Mouse (Mus musculus) brain, embryonic 18.5 days (tissue): ENCODE results near the gene Afg1l.

Experiments used
- DNase-seq: peaks from one replicate; pipeline ENCODE4 v3.0.0-alpha.2; 2012; ENCODE audit warnings: low read depth, low spot score

The Afg1l gene

DNA sequence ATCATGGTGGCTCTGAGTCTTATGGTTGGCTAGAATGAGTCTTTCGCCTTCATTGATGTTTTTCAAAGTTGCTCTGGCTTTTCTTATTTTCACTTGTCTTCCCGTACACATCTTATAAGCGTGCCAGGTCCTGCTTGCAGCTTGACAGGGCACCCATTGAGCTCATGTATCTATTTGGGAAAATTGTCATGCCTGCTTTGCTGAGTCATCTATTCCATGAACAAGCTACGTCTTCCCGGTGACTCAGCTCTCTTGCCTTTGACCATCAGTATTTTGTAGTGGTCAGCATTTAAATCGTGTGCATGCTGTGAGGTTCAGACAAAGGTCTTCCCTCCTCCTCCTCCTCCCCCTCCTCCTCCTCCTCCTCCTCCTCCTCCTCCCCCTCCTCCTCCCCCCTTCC, 178.9 kb downstream of the Afg1l start:
- no peak for DNase-seq

DNA sequence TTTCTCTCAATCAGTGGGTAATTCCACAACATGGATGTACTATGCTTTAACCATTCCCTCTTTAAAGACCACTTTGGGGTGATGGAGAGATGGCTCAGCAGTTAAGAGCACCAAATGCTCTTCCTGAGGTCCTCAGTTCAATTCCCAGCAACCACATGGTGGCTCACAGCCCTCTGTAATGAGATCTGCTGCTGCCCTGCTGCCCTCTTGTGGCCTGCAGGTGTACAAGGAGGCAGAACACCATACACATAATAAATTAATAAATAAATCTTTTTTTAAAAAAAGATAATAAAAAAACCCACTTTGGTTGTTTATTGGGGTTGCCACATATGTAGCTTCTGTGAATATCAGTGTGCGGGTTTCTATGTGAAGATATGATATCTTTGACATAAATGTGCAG, 180.4 kb downstream of the Afg1l start:
- no peak for DNase-seq

DNA sequence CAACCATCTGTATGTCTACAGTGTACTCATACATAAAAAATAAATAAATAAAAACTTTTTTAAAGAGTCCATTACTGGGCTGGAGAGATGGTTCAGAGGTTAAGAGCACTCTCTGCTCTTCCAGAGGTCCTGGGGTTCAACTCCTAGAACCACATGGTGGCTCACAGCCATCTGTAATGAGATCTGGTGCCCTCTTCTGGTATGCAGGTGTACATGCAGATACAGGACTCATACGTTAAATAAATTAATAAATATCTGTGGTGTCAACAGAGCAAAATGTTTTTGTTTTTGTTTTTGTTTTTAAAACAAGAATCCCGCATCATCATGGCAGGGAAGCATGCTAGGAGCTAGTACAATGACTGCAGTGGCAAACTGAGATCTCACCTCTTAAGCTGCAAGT, 181.3 kb downstream of the Afg1l start:
- DNase-seq, result no peak

GRCm38 (mm10) chr10:42296559-42296958, 181.8 kb downstream of the Afg1l start:
- DNase-seq, result no peak

- peak; percentile 69 for DNase-seq
These were observed 183.3 kb downstream of the Afg1l start for GRCm38 (mm10) chr10:42295028-42295427.

GRCm38 (mm10) chr10:42294392-42294791, 184.0 kb downstream of the Afg1l start:
- no peak for DNase-seq

- no peak for DNase-seq
These were observed 184.5 kb downstream of the Afg1l start for GRCm38 (mm10) chr10:42293877-42294276.

DNA sequence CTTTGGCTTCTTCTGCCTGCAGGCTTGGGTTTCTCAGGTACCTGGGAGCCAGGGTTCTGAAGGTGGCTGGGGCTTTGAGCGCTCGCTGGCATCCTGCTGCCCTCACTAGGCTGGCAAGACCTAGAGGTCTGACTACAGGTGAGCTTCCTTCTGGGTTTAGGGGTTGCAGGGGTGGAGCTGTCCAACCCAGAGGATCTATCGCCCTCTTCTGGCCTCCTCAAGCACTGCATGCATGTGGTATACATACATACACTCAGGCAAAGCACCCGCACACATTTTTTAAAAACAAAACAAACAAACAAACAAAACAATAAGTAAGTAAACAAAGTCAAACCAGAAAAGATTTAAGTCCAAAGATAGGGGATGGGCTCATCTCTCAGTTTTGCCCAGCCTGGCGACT, 187.0 kb downstream of the Afg1l start:
- no peak for DNase-seq

- no peak for DNase-seq
These were observed 190.7 kb downstream of the Afg1l start for GRCm38 (mm10) chr10:42287666-42288065.

- no peak for DNase-seq
These were observed 200.0 kb downstream of the Afg1l start for GRCm38 (mm10) chr10:42278307-42278850.

GRCm38 (mm10) chr10:42277476-42278306, 200.7 kb downstream of the Afg1l start:
- peak; percentile 99 for DNase-seq

DNA sequence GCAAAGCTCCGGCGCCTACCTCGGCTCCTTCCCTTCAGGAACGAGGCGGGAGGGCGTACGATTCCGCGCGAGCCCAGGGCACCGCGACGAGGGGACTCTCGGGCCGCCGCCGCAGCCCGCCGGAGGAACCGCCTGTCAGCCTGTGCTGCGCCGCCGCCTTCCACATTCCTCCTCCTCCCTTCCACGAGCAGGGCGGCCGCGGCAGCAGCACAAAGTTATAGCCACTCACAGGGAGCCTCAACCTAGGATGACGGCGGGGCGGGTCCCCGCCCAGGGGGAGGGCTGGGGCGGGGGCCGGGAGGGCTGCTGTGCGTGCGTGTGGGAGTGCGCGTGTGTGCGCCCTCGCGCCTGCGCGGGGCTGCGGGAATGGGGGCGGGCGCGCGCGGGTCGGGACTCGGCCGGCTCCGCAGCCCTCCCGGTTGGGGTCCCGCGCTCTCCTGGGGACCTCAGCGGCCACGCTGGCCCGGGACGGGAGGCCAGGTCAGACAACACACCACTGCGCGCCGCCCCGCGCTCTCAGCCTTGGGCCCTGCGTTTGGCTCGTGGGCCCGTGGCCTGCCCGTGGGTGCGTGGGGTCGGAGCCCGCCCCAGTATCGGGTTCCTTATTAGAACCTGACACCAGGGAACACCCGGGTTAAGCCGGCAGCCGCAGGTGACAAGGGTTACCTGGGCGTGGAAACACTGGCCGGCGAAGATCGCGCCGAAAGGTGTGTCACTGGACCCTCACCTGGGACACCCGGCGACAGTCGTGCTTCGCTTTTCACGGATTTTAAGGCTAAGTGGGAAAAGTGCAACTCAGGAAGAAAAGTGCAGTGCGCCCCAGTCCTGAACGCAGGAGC, 201.6 kb downstream of the Afg1l start, which contains the start of gene Foxo3:
Gene Foxo3, minus strand, starts transcription at position 249 of the 839 bp plus-strand sequence.
- DNase-seq, result peak; percentile 86

GRCm38 (mm10) chr10:42275871-42276501, 202.4 kb downstream of the Afg1l start:
- no peak for DNase-seq

DNA sequence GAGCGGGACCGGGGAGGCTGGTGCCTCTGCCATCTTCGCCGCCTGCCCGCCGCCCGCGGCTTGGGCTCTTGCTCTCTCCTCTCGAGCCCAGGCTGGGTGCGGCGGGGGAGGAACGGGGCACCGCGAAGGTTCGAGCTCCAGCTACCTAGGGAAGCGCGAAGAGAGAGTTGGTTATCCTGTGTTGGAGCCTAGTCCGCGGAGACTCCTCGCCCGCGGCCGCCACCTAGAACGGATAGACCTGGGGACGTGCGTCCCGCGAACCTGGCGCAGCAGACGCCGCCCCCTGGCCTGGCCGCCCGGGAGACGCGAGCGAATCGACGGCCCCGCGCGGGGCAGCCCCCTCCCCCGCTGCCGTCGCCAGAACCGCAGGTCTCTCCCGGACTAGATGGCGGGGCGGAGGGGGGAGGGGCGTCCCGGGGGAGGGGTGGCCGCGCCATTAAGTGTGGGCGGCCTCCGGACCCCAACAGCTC, 202.9 kb downstream of the Afg1l start:
- no peak for DNase-seq

DNA sequence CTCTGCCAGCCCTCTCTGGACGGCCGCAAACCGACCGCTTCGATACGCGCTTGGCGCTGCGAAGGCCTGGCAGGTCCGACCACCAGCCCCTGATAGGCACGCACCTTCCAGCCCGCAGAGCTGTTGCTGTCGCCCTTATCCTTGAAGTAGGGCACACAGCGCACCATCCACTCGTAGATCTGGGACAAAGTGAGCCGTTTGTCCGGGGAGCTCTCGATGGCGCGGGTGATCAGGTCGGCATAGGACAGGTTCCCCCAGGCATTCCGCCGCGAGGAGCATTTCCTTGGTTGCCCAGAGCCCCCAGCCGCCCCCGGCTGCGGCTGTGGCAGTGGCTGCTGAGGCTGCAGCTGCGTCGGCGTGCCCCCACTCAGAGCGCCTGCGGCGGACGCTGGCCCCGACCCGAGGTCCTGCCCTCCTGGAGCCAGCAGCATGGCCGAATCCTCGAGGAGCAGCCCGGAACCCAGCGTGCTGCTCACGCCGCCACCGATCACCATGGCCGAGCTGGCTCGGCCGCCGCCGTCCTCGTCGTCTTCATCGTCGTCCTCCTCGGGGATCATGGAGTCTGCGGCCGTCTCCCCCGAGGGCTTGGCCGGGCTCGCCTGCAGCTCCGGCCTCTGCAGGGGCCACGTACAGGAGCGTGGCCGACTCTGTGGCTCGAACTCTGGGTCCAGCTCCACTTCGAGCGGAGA, 203.5 kb downstream of the Afg1l start:
- DNase-seq, result no peak

DNA sequence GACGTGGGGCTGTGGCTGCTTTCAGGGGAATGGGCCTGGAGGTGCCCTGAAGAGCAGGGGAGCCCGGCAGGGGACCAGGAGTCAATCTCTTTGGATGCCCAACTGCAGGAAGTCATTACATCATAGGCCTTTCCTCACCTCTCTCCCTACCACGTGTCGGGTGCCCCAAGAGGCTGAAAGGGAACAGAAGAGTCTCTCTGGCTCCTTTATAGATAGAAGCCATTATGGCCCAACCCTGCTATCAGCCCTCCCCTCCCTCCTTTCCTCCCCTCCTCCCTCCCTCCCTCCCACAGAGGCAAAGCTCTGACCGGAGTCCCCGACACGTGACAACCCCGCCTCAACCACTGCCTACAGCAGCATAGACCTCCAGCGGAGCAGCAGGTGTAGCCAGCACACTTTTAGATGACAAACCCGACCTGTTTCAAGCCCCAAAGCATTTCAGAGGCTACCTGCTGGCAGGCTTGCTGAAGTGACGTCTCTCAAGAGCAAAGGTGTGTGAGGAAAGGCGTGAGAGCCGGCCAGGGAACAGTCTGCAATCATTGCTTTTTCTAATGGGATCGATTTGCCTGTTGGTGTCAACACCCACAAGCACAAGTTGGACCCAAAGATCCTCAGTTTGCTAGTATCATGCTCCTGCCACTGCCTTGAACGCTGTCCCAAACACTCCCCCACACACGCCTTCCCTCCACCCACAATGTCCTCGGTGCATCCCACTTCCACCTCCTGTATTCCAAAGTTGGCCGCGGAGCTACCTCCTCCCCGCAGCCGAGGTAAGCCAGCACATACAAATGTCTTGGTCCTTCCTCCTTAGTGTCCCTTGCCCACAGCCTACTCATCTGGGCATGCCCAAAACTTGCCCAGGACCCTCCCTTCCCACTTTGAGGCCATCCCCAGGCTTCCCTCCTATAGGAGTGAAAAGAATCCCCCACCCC, 204.3 kb downstream of the Afg1l start:
- DNase-seq, result no peak

- no peak for DNase-seq
These were observed 205.0 kb downstream of the Afg1l start for GRCm38 (mm10) chr10:42273403-42273759.

DNA sequence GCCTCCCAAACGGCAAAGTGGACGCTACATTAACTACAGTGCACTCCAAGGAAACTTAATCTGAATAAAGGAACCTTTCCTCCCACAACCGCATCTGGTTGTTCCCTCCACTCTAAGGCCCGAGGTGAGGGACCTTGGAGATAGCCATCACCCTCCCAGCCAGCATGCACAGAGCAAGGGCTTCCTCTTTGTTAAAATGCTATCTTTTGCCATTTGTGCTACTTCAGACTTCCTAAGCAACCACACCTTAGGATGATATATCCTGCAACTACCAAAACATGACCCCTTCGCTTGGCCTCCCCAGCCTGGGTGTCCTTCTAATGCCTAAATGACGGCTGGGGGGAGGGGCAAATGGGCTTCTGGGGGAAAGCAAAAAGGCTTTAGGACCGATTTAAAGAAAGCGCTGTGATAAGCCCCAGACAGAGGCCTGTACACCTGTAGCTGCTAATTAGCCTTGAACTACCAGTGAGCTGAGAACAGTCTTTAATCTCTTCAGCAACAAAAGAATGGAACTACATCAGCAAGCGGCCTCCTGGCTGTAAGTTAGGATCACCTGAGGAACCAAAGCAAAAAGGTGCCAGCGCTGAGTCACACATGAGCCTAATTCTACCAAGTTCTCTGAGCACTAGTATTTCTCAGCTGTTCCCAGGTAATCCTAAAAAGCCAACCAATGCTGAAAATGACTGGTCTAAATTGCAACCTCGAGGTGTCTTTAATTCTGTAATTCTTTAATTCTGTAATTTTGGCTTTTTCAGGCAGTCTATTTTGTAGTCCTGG, 206.7 kb downstream of the Afg1l start:
- DNase-seq, result no peak
